Mouse (Mus musculus) hindbrain, embryonic 11.5 days (tissue): Measurements from ENCODE around the gene Mdm4. TPM values are rescaled to one million over a fixed set of nuclear protein-coding genes. Genes with fewer than 3 reads are reported as not detected.

Experiments used
- ATAC-seq: fragments of 200-750 bp; cut with Nextera tagmentation; 2 replicates; pipeline ENCODE4 v1.8.0; 2017; ENCODE audit warnings: mild to moderate bottlenecking, moderate TSS enrichment, moderate library complexity; ENCODE audit not compliant: low FRiP score
- DNase-seq: peaks from one replicate; pipeline ENCODE4 v3.0.0-alpha.2; 2015; ENCODE audit warnings: low spot score
- H3K27ac ChIP-seq: fragments of 300-500 bp; sonication (generic); 2 replicates; pipeline ENCODE4 v1.5.1; 2014; ENCODE audit warnings: mild to moderate bottlenecking, low read depth, low read length
- H3K27me3 ChIP-seq: fragments of 300-500 bp; sonication (generic); 2 replicates; pipeline ENCODE4 v1.6.1; 2014; ENCODE audit warnings: mild to moderate bottlenecking, low read length, moderate library complexity, mixed read lengths; ENCODE audit not compliant: control insufficient read depth, insufficient read depth
- H3K36me3 ChIP-seq: fragments of 300-500 bp; sonication (generic); 2 replicates; pipeline ENCODE4 v1.6.1; 2014; ENCODE audit warnings: mild to moderate bottlenecking, low read length, moderate library complexity, mixed read lengths; ENCODE audit not compliant: control insufficient read depth, insufficient read depth
- H3K4me1 ChIP-seq: fragments of 300-500 bp; sonication (generic); replicated peaks from 2 replicates; pipeline ENCODE4 v1.6.1; 2014; ENCODE audit warnings: low read length, mixed read lengths; ENCODE audit not compliant: control insufficient read depth, insufficient read depth
- H3K4me2 ChIP-seq: fragments of 300-500 bp; sonication (generic); replicated peaks from 2 replicates; pipeline ENCODE4 v1.6.1; 2014; ENCODE audit warnings: mild to moderate bottlenecking, low read depth, low read length
- H3K4me3 ChIP-seq: fragments of 300-500 bp; sonication (generic); 2 replicates; pipeline ENCODE4 v1.5.1; 2014; ENCODE audit warnings: low read depth, low read length
- H3K9ac ChIP-seq: fragments of 300-500 bp; sonication (generic); 2 replicates; pipeline ENCODE4 v1.6.1; 2014; ENCODE audit warnings: low read depth, low read length
- H3K9me3 ChIP-seq: fragments of 300-500 bp; sonication (generic); 2 replicates; pipeline ENCODE4 v1.6.1; 2016; ENCODE audit warnings: low read length; ENCODE audit not compliant: control insufficient read depth
- WGBS: fragments of 180-500 bp; shearing (Covaris S2); extraction: QIAGEN DNeasy Blood & Tissue Kit; methylation state at CpG from one replicate; pipeline ENCODE4 v1.1.7; 2014; 5-methylcytosine and 5-hydroxymethylcytosine counted together
- polyA plus RNA-seq: library from polyadenylated mRNA; unstranded; fragments of >200 nt; fragmentation: Nextera tagmentation; extraction: Ambion mirVana; gene quantifications from 2 replicates; pipeline ENCODE4 v1.2.1, GENCODE M21; 2014

Mdm4 gene
- polyA plus RNA-seq, 1 experiment from 2014 or later: 61.7 TPM

DNA sequence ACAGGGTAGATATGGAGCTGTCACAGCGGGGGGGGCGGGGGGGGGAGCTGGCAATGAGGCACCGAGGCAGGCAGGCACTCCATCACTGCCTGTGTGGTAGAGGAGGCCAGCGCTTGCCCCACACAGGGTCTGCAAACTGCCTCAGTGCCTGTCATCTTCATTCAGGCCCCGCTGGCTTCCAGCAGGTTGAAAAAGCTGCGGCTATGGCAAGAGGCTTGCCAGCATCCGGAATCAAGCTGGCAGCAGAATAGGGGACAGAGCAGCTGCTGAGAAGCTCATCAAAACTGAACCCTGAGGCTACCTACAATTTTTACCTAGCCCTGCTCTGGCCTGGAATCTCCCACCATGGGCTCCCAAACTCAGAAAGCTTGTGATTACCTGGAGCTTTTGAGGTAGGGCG, 112.8 kb downstream of the Mdm4 start:
- Histone ChIP-seq H3K27me3 (no peaks in the 10 kb centered on the region; the same call in 1 of the 2 replicates), H3K9ac (no peak overlapping the region), H3K27ac (0 out of 2 replicates have a peak overlapping the region, but pooled peaks have one; percentile 13), H3K36me3 (no peaks in the 10 kb centered on the region), H3K4me1 (peaks cover 13% of the 10 kb centered on the region), H3K4me3 (no peak overlapping the region), H3K4me2 (no peak overlapping the region), H3K9me3 (no peaks in the 10 kb centered on the region)
- DNase-seq (no peak), ATAC-seq (no peak)
- WGBS: 6% methylated on average over 8 of the region's 8 CpGs

DNA sequence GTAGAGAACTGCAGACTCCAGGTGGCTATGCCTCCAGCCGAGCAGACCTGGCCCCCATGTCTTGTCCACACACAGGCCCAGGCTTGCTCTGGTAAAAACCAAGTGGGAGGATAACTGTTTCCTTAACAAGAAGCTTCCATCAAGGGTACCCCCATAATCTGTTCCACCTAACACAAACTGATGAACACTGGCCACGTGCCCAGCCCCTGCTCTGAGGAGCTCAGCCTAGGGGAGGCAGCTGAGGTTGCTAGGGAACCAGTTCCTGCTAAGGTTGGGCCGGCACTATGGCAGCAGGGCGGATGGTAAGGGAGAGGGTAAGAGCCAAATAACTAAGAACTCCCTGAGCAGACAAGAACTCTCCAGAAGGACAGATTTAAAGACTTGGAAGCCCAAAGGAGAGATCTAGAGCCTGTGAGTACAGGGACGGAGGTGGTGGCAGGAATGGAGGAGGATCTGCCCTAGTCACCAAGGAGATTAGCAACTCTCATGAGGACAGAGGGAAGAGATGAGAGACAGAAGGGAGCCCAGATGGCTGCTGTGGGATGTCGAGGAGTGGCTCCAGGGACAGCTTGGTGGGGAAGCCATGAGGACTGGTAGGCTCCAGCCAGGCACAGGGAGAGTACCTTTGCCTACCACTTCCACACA, 114.4 kb downstream of the Mdm4 start:
- Histone ChIP-seq H3K27ac (no peak overlapping the region), H3K4me2 (no peak overlapping the region), H3K9me3 (no peaks in the 10 kb centered on the region), H3K9ac (no peak overlapping the region), H3K27me3 (no peaks in the 10 kb centered on the region), H3K4me3 (no peak overlapping the region), H3K4me1 (peaks cover 5% of the 10 kb centered on the region; the same call in 1 of the 2 replicates), H3K36me3 (no peaks in the 10 kb centered on the region)
- ATAC-seq (no peak), DNase-seq (no peak)
- WGBS: 62% methylated on average over 6 of the region's 6 CpGs

DNA sequence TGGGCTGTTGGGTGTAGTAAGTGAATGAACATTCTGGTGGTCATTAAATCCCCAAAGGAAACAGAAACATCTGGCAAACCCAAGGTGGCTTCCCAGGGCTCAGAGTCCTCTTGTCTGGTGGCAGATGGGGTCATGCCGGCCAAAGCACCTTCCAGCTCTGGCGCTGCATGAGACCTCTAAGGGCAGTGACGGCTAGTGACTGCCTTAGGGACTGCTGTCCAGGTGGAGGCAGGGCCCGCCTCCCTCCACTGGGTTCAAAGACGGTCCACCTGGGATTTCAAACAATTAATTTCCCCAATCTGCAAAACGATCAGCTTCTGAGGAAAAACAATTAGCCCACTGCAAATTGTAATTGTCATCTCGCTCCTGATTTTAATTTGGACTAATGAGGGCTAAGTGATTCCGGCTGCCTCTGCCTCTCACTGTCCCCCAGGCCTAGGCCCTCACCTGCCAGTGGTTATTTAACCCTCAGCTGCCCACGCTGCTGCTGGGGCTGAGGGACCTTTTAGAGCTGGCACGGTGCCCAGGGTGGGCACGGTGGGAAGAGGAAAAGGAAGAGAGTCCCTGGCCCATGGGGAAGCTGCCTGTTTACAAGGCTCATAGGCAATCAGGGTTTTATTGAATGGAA, 119.8 kb downstream of the Mdm4 start:
- Histone ChIP-seq H3K27ac (no peak overlapping the region), H3K4me3 (no peak overlapping the region), H3K27me3 (no peaks in the 10 kb centered on the region), H3K4me2 (no peak overlapping the region), H3K9ac (no peak overlapping the region), H3K9me3 (no peaks in the 10 kb centered on the region), H3K36me3 (no peaks in the 10 kb centered on the region), H3K4me1 (no peaks in the 10 kb centered on the region)
- WGBS: 71% methylated on average over 11 of the region's 11 CpGs
- DNase-seq (no peak), ATAC-seq (no peak)

- Histone ChIP-seq H3K9me3 (no peaks in the 10 kb centered on the region), H3K4me1 (no peaks in the 10 kb centered on the region), H3K27ac (no peak overlapping the region), H3K4me3 (no peak overlapping the region), H3K27me3 (no peaks in the 10 kb centered on the region), H3K9ac (no peak overlapping the region), H3K4me2 (no peak overlapping the region), H3K36me3 (no peaks in the 10 kb centered on the region)
- 77% methylated on average over 1 of the region's 1 CpGs for WGBS
- no peak for ATAC-seq
- no peak for DNase-seq
These were observed 120.4 kb downstream of the Mdm4 start for GRCm38 (mm10) chr1:132909951-132910350.

Other genes starting within 250 kb of the Mdm4 start
- 6.2 and 7.2 TPM in 2 replicates for gene Lrrn2, start 150.3 kb downstream of the Mdm4 start, polyA plus RNA-seq
- gene Pik3c2b, start 15.1 kb upstream of the Mdm4 start, polyA plus RNA-seq: 15.7 and 21.2 TPM in 2 replicates
- 37.8 and 48.7 TPM in 2 replicates for gene Ppp1r15b, start 100.6 kb upstream of the Mdm4 start, polyA plus RNA-seq
- 14.6 and 22.1 TPM in 2 replicates for gene Plekha6, start 133.6 kb upstream of the Mdm4 start, polyA plus RNA-seq